Mouse (Mus musculus) B cell, adult 2 months (primary cell): Measurements from ENCODE around the gene 2300002M23Rik.

Experiments
- DNase-seq, 2 experiments: peaks; one replicate each; pipeline ENCODE4 v3.0.0; 2022

2300002M23Rik gene

GRCm38 (mm10) chr17:35567150-35567549 lies at the start of gene 2300002M23Rik:
TSS of gene 2300002M23Rik (plus strand) at chr17:35567450.
- DNase-seq, result no peak

- DNase-seq, result no peak
These were observed 49.7 kb upstream of the 2300002M23Rik start for GRCm38 (mm10) chr17:35517526-35517925.

DNA sequence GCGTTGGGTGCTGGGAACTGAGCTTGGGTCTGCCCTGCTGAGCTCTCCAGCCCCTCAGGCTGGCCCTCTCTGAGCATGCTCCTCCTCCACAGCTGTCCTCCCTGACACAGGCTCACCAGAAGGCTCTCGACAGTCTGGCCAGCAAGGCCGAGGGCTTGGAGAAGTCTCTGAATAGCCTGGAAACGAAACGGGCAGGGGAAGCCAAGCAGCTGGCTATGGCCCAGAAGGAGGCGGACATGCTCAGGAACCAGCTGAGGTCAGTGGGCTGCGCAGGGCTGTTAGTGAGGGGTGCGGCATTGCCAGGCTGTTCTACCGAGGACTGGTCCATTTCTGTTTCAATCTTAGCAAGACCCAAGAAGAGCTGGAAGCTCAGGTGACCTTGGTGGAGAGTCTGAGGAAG lies 42.9 kb upstream of the 2300002M23Rik start:
- no peak for DNase-seq

GRCm38 (mm10) chr17:35526644-35527043 lies 40.6 kb upstream of the 2300002M23Rik start:
- DNase-seq, result no peak

- DNase-seq, result no peak
These were observed 34.9 kb upstream of the 2300002M23Rik start for GRCm38 (mm10) chr17:35532360-35532759.

DNA sequence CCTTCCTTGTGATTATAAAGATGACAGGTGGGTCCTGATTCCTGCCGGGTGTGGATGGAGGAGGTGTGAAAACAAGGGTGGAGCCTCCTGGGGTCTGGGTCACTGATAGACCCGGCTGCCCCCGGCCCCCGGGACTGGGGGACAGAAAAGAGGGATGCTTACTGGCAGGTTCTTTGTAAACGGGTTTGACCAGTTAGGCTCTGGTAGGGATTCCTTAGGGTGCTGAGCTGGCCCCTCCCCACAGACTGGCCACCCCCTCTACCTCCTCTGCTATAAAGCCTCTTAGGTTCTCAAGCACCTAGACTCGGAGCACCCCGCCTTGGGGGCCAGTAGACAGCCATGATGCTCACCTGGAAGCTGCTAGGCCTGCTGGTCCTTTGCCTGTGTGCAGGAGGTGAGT lies 34.3 kb upstream of the 2300002M23Rik start, which contains the start of gene Psors1c2:
Gene Psors1c2, plus strand, starts transcription at position 301 of the 400 bp plus-strand sequence.
- DNase-seq, result no peak

DNA sequence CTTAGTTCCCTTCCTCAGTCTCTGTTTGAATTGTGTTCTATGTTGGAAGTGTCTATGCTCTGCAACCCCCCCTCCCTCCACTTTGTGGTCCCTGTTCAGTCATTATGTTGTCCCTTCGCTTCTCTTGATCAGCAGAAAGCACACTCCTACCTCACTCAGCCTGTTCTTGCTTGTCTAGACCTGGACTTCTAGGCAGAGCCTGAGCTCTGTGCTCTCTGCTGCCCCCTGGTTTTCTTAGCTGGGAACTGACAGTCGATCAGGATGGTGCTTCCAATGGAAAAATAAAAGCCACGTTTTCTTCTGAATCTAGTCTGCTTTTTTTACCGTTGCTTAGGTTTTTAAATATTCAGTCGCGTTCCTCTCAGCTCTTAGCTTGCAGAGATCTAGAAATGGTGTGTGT lies 32.9 kb upstream of the 2300002M23Rik start:
- DNase-seq, result peak; percentile 75 to 76

DNA sequence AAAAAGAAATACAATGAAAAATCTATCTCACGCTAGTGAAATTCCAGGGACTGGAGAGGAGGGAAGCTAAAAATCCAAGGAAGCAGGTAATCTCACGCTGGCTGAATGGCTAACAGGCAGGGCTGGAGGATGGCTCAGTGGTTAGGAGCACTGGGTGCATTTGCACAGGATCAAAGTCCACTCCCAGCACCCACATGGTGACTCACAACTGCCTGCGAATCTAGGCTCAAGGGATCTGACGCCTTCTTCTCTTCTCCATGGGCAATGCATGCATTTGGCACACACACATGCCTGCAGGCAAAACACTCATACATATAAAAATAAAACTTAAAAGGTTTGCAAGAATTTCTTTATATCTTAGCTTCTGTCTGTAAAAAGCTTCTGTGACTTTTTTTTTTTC lies 29.8 kb upstream of the 2300002M23Rik start:
- DNase-seq, result no peak

GRCm38 (mm10) chr17:35538476-35538875 lies 28.8 kb upstream of the 2300002M23Rik start:
- DNase-seq, result no peak

GRCm38 (mm10) chr17:35539540-35539939 lies 27.7 kb upstream of the 2300002M23Rik start:
- no peak for DNase-seq

- DNase-seq, result no peak
These were observed 24.4 kb upstream of the 2300002M23Rik start for GRCm38 (mm10) chr17:35542761-35543411.

DNA sequence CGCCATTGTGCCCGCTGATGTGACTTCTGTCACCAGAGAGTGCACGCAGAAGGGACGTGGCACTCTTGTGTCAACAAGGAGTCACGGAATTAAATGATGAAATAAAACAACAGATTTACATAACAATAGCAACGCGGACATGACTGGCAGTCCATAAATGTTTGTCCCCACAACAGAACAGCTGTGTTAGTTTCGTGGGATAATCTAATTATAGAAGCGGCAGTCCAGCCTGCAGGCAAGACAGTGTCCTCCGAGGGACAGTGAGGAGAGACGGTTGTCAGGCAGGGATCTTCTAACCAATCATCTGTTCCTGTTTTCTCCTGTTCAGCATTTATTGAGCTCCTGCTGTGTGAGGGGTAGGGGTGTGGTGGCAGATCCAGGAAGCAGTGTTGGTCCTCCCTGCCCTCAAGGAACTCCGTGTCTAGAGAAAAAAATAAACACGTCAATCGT lies 23.8 kb upstream of the 2300002M23Rik start:
- DNase-seq, result peak in 1 of 2 experiments; percentile 5

- DNase-seq, result peak; percentile 40 to 52
These were observed 23.2 kb upstream of the 2300002M23Rik start for GRCm38 (mm10) chr17:35544001-35544400.

GRCm38 (mm10) chr17:35544680-35545079 lies 22.6 kb upstream of the 2300002M23Rik start:
- DNase-seq, result peak; percentile 72 to 74

- no peak for DNase-seq
These were observed 19.8 kb upstream of the 2300002M23Rik start for GRCm38 (mm10) chr17:35547465-35547864.

DNA sequence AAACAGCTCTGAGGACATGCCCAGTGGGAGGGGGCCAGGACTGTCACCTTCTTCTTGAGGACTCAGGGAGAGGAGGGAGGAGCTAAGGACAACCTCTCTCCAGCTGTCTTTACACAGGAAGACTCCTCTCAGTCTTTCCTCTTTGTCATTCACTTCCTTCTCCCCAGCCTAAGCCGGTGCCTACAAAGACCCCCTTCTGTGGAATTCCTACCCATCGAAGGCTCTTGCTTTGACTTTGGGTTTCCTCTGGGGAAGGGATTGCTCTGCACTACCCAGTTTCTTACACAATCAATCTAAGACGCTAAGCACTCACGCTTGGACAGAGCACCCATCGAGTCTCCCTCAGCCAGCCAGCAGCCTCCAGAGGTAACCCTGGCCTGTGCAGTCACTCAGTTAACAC lies 18.6 kb upstream of the 2300002M23Rik start:
- DNase-seq, result no peak

- no peak for DNase-seq
These were observed 17.7 kb upstream of the 2300002M23Rik start for GRCm38 (mm10) chr17:35549437-35550142.

GRCm38 (mm10) chr17:35550143-35550494 lies 17.1 kb upstream of the 2300002M23Rik start:
- no peak for DNase-seq

GRCm38 (mm10) chr17:35550871-35551270 lies 16.4 kb upstream of the 2300002M23Rik start:
- DNase-seq, result no peak

DNA sequence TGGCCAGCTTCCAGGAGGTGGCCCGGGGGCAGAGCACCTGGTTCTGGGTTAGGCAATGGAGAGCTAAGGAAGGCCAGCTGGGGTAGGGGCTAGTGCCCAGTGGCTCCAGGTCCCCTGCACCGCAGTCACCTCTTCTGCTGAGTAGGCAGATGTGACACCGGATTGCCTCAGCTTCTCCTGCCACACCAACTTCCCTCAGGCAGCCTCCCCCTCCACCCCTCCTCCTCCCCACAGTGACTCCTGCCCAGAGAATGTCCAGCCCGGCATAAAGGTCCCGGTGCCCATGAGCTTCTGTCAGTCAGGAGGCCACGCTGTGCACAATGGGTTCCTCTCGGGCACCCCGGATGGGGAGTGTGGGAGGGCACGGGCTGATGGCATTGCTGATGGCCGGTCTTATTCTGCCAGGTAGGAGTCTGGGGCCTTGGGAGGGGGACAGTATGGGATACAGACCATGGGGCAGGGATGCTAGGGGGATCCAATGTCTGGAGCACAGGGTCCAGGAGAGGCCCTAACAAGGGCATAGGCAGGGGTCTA lies 15.3 kb upstream of the 2300002M23Rik start, which contains the start of gene Cdsn:
Gene Cdsn, plus strand, starts transcription at position 248 of the 534 bp plus-strand sequence.
- DNase-seq, result no peak

- no peak for DNase-seq
These were observed 12.9 kb upstream of the 2300002M23Rik start for GRCm38 (mm10) chr17:35554321-35554720.

DNA sequence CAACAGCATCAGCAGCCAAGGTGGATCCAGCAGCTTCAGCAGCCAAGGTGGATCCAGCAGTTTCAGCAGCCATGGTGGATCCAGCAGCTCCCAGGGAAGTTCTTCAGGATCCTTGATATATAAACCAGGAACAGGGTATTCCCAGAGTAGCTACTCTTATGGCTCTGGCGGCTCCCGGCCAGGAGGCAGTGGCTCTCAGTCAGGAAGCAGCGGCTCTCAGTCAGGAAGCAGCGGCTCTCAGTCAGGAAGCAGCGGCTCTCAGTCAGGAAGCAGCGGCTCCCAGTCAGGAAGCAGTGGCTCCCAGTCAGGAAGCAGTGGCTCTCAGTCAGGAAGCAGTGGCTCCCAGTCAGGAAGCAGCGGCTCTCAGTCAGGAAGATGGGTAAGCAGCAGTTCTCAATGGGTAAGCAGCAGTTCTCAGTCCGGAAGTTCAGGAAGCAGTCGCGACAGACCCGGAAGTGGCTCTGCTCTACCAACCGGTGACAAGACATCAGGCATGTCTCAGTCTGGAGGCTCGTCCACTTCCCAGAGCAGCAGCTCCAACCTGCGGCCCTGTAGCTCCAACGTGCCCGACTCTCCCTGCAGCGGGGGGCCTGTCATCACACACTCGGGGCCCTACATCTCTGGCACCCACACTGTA lies 12.4 kb upstream of the 2300002M23Rik start:
- no peak for DNase-seq

DNA sequence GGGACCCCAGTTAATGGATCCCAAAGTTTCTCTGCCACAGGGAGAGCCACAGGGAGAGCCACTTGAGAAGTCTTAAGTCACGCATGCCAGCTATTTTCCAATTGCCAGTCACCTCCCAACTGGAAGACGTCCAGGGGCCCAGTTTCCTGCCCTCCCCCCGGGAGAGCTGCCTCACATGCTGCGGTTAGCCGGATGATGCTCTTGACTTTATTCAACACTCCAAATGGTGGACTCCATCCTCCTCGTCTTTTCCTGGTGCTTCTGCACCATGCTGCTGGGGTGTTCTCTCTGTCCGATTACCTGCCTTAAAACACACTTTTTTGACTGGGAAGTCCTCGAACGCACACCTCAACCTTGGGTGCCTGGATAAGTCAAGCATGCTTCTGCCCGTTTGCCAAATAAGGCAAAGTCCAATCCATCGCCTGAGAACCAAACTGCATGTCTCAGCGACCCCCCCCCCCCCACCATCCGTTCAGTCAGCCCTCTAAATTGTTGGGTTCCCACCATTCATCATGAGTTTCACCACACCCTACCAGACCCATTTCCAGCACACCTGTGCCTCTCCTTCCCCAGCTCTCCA lies 11.0 kb upstream of the 2300002M23Rik start:
- no peak for DNase-seq
